Mouse (Mus musculus) thymus, adult 2 months (tissue): ENCODE data around the gene Mettl16.

Experiments used
- CTCF ChIP-seq: fragments of 200-500 bp; IDR thresholded peaks from 2 replicates; pipeline ENCODE4 v1.5.1; 2012; ENCODE audit warnings: mild to moderate bottlenecking, control low read depth, low read length, moderate library complexity, borderline replicate concordance; ENCODE audit not compliant: control insufficient read depth, poor library complexity, insufficient read depth; ENCODE audit errors: extremely low read depth
- POLR2A ChIP-seq: fragments of 200-500 bp; IDR thresholded peaks from 2 replicates; pipeline ENCODE4 v1.6.1; 2012; ENCODE audit warnings: mild to moderate bottlenecking, low read length, control low read depth, moderate library complexity; ENCODE audit not compliant: control insufficient read depth, poor library complexity, insufficient read depth; ENCODE audit errors: extremely low read depth

- TF ChIP-seq CTCF = no peak
- TF ChIP-seq POLR2A = no peak
Observed at GRCm38 (mm10) chr11:74838971-74839370, 68.3 kb downstream of the Mettl16 start.
